Mouse (Mus musculus): ENCODE results near the gene Nmt1.

- no peak for TF ChIP-seq CTCF (conservative IDR thresholded peaks at IDR 0.05; ENCODE audit: low read length)
- TF ChIP-seq POU5F1 (IDR thresholded peaks at IDR 0.05; ENCODE audit: borderline replicate concordance, low read length), result no peak
These were observed 11.8 kb upstream of the Nmt1 start for GRCm38 (mm10) chr11:103015881-103016825.

All from E14TG2a.4 (cell line).